Mouse (Mus musculus) neutrophil, adult 5-6 weeks (primary cell): Measurements from ENCODE around the gene Hs1bp3. TPM values are rescaled to one million over a fixed set of nuclear protein-coding genes. Genes with fewer than 3 reads are reported as not detected.

Source experiments
- ATAC-seq: fragments of 151-379, 151-347 bp; 2 replicates; pipeline ENCODE4 v1.8.0; 2017; ENCODE audit warnings: mild to moderate bottlenecking, moderate TSS enrichment; ENCODE audit not compliant: insufficient number of reproducible peaks, poor library complexity, low FRiP score, severe bottlenecking; ENCODE audit errors: extremely low read depth
- total RNA-seq: library from RNA; stranded (forward); fragments of 200-1000 nt; gene quantifications from 2 replicates; pipeline ENCODE4 v1.2.3, GENCODE M21; 2017

Gene Hs1bp3
- total RNA-seq, 1 experiment from 2014 or later: 5.5 TPM

DNA sequence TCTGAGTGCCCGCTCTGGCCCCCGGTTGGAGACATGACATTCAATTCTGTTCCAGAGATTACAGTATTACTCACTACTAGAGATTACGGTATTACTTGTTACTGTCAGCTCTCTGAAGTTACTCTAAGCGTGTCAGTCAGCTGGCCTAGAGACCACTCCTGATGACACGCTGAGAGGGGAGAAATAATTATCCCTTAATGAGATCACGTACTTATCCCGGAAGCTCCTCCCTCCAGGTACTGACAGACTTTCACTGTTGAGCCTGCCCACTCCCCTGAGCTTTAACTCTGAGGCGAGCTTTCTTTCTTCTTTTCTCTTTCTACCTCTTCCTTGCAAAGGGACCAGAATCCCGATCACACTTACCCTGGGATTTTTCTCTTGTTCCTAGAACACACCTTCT lies 67.7 kb downstream of the Hs1bp3 start:
- ATAC-seq: no peak

DNA sequence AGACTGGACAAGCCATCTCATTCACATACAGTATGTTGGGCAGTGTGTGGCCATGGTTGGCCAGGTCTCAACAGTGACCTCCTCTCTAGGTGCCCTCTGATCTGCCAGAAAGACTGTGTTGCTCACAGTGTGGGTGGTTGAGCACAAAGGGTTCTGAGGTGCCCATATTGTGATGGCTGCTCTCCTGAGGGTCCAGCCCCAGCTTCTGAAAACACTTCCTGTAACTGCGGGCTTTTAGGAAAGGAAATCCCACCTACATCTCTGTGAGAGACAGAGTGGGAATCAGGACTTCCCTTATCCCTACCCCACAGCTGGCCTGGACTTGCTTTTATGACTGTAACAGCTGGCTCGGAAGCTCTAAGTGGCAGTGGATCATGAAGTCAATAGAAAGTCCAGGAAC lies 68.7 kb downstream of the Hs1bp3 start:
- ATAC-seq: no peak

DNA sequence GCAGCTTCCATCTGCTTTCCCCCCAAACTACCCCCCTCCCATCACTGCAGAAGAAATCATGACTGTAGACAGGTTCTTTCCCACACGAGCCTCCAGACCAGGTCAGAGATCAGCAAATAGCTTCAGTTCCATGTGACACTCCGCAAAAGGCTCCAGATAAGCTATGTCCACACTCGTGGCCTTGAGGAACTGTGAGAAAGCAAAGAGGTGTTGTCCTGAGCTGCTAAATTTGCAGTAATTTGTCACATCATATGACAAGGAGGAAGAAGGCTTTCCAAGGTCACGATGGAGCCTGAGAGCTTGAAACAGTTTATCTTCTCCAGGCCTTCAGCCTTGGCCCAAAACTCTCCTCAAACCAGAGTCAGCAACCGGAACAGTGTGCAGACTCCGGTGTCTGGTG lies 70.6 kb downstream of the Hs1bp3 start:
- ATAC-seq: no peak

DNA sequence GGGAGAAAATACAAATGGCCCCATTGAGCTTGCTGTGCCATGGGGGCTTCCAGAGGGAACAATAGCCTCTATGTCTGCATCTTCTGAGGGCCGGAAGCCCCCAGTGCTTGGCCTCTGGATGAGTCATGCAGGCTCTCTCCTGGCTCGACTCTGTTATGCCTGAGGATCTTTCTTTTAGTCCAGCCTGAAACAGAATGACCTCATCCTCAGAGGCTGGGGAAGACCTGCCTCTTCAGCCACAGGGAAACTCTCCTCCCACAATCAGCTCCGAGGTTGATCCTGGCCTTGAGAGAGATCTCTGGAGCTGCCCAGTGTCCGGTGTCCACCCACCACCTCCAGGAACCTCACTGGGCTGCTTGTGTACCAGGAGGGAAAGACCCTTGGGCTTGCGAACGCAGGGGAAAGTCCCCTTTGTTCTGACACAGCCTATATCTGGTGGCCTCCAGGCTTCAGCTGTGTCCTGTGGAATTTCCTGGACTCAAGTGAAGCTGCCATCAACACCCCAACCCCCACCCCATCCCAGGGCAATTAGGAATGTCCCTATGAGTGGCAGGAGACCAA lies 73.3 kb downstream of the Hs1bp3 start:
- no peak for ATAC-seq

DNA sequence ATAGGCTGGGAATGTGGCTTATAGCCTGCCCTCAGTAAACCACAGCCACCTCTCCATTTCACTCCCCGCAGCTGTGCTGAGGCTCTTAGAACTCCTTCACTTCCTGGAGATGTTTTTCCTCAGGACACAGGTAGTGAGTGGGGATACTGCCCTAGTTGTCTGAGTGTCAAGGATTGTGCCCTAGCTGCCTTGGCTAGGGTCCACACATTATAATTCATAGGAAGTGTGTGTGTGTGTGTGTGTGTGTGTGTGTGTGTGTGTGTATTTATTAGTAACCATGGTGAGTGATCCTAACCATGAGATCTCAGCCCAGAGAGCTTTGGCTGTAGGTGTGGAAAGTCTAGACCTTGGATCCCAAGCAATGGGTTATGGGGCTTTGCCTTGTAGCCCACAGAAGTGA lies 74.0 kb downstream of the Hs1bp3 start:
- no peak for ATAC-seq

DNA sequence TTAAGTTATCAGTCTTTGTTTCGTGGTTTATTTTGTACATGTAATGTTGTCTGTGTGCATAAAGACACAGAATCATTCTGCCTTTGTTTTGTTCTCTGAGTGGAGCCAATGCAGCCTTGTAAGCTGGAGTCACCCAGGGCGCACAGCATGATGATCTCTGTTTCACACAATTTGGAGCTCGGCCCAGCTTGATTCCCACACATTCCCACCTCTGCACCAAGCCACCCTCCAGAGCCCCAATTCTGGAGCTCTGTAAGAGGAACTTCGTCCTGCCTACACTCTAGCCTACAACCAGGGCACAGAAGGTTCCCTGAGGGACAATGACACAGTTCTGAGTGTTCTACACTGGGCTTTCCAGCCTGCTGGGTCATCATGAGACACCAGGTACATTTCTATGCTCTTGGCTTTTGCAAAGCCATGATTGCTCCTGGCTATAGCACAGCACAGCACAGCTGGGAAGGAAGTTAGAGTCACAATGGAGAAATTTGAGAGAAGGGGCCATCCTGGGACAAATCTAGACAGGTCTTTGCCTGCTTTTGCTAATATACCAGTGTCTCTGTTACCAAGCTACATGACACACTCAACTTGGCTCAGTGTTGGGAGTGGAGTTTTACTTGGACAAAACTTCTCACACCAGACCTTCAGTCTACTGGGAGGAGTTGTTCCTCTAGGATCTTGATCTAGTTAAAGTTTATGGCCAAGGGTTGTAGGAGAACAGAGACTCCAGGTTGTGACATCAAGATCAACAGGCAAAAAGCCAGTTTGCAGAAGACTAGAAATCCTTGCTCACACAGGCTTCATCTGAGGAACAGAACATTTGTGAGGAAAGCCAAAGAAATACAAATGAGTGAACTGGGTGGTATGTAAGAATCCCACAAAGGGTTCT lies 75.5 kb downstream of the Hs1bp3 start:
- no peak for ATAC-seq

DNA sequence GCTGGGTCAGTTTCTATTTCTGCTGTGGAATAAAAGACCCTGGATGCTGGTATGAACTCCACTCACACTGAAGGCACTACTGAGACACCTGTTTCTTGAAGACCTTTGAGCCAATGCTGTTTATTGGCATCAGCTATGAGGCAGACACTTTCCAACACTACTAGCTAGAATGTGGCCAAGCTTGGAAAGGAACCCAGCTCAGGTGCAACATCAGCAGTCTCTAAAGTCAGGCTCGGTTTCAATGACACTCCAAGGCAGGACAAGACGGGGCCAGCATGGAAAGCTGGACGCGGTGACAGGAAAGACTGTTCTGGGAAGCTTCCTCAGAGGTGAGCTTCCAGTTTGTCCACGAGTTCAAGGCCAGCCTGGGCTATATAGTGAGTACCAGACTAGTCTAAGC lies 80.0 kb downstream of the Hs1bp3 start:
- ATAC-seq: no peak

Other genes with a start within 250 kb of the Hs1bp3 start
- 30.8 and 34.7 TPM in 2 replicates for gene Ldah, start 105.3 kb upstream of the Hs1bp3 start, total RNA-seq
- gene Gdf7, start 11.5 kb upstream of the Hs1bp3 start, total RNA-seq: not detected in 2 replicates
- gene Rhob, start 186.6 kb downstream of the Hs1bp3 start, total RNA-seq: 165 TPM in 2 replicates